Mouse (Mus musculus) hindbrain, postnatal 0 days (tissue): ENCODE results near the gene Wt1. TPM values are rescaled to one million over a fixed set of nuclear protein-coding genes. Genes with fewer than 3 reads are reported as not detected.

Experiments
- ATAC-seq: fragments of 200-750 bp; cut with Nextera tagmentation; 2 replicates; pipeline ENCODE4 v1.8.0; 2017; ENCODE audit warnings: mild to moderate bottlenecking, moderate TSS enrichment, moderate library complexity
- DNase-seq: peaks from one replicate; pipeline ENCODE4 v3.0.0-alpha.2; 2015; ENCODE audit warnings: low spot score
- H3K27ac ChIP-seq: fragments of 300-500 bp; sonication (generic); 2 replicates; pipeline ENCODE4 v1.5.1; 2014; ENCODE audit warnings: mild to moderate bottlenecking
- H3K27me3 ChIP-seq: fragments of 300-500 bp; sonication (generic); 2 replicates; pipeline ENCODE4 v1.6.1; 2014; ENCODE audit warnings: low read length, mixed read lengths; ENCODE audit not compliant: insufficient read depth
- H3K36me3 ChIP-seq: fragments of 300-500 bp; sonication (generic); 2 replicates; pipeline ENCODE4 v1.6.1; 2014; ENCODE audit warnings: low read length, mixed read lengths; ENCODE audit not compliant: insufficient read depth
- H3K4me1 ChIP-seq: fragments of 300-500 bp; sonication (generic); 2 replicates; pipeline ENCODE4 v1.6.1; 2014; ENCODE audit warnings: antibody characterized with exemption, low read length, mixed read lengths; ENCODE audit not compliant: insufficient read depth
- H3K4me2 ChIP-seq: fragments of 300-500 bp; sonication (generic); 2 replicates; pipeline ENCODE4 v1.6.1; 2014; ENCODE audit warnings: low read depth, mild to moderate bottlenecking, low read length, moderate library complexity, mixed read lengths
- H3K4me3 ChIP-seq: fragments of 300-500 bp; sonication (generic); 2 replicates; pipeline ENCODE4 v1.5.1; 2014; ENCODE audit warnings: low read length
- H3K9ac ChIP-seq: fragments of 300-500 bp; sonication (generic); replicated peaks from 2 replicates; pipeline ENCODE4 v1.6.1; 2014; ENCODE audit warnings: mild to moderate bottlenecking, low read length, moderate library complexity, mixed read lengths
- H3K9me3 ChIP-seq: fragments of 300-500 bp; sonication (generic); 2 replicates; pipeline ENCODE4 v1.6.1; 2016; ENCODE audit warnings: low read length, mixed read lengths
- CTCF ChIP-seq: IDR thresholded peaks from 2 replicates; pipeline ENCODE4 v1.5.1; 2016; ENCODE audit warnings: antibody characterized with exemption, control low read depth, low read depth
- WGBS: fragments of 180-500 bp; shearing (Covaris S2); extraction: QIAGEN DNeasy Blood & Tissue Kit; methylation state at CpG from one replicate; pipeline ENCODE4 v1.1.7; 2014; 5-methylcytosine and 5-hydroxymethylcytosine counted together
- polyA plus RNA-seq: library from polyadenylated mRNA; unstranded; fragments of >200 nt; fragmentation: Nextera tagmentation; extraction: Ambion mirVana; gene quantifications from 2 replicates; pipeline ENCODE4 v1.2.1, GENCODE M21; 2015
- total RNA-seq: library from RNA; depleted of rRNA; stranded (reverse); fragments of >200 nt; gene quantifications from 2 replicates; pipeline ENCODE4 v1.2.3, GENCODE M21; 2014

Gene Wt1
- total and polyA plus RNA-seq, 2 experiments from 2014 or later: 0.56 to 1.9 TPM

DNA sequence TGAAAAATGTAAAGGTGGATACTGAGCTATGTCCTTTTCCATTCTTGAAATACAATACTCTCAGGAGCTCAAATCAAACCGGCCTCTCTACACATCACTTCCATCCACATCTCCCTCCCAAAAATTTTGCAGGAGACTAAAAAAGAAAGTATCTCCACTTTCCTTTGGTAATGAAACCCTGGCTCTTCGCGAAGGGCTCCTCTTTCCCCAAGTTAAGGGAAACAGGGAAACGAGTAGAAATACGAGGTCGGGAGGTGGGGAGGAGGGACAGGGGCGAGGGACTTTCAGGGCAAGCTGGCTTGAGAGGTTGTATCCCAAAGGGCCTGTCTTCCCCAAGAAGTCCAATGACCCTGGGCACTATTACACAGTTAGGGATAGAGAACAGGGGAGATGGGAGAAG is 1.9 kb upstream of the Wt1 start:
- DNase-seq (no peak), ATAC-seq (no peak)
- Histone ChIP-seq H3K4me3 (no peak overlapping the region), H3K4me2 (no peak overlapping the region), H3K4me1 (no peaks in the 10 kb centered on the region), H3K9ac (no peak overlapping the region), H3K27ac (no peak overlapping the region), H3K36me3 (no peaks in the 10 kb centered on the region), H3K9me3 (no peaks in the 10 kb centered on the region), H3K27me3 (peaks cover 90% of the 10 kb centered on the region)
- WGBS: 1% methylated on average over 7 of the region's 7 CpGs
- no peak for TF ChIP-seq CTCF

DNA sequence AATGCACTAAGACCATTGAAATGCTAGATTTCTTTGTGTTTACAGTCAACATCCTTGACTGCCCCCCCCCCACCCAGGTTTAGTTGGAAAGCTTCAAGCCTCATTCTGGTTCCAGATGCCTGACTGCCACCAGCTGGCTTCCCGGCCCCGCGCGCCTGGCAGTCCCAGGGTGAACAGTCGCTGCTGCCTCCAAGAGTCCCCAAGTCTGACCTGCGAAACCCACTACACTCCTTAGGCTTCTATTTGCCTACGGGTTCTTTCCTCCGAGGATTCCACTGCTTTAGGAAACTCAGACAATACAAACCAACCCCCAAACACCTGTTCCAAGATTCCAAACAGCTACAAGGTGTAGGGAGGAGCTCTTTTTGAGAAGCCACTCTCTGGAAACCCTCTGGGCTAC is 1.1 kb upstream of the Wt1 start:
- peaks cover 90% of the 10 kb centered on the region for H3K27me3 ChIP-seq
- no peak overlapping the region for H3K27ac ChIP-seq
- H3K9ac ChIP-seq: no peak overlapping the region
- H3K4me2 ChIP-seq: no peak overlapping the region
- H3K4me1 ChIP-seq: no peaks in the 10 kb centered on the region
- no peak for DNase-seq
- no peak for ATAC-seq
- H3K36me3 ChIP-seq: no peaks in the 10 kb centered on the region
- no peak for TF ChIP-seq CTCF
- no peak overlapping the region for H3K4me3 ChIP-seq
- H3K9me3 ChIP-seq: no peaks in the 10 kb centered on the region
- 1% methylated on average over 8 of the region's 8 CpGs for WGBS

DNA sequence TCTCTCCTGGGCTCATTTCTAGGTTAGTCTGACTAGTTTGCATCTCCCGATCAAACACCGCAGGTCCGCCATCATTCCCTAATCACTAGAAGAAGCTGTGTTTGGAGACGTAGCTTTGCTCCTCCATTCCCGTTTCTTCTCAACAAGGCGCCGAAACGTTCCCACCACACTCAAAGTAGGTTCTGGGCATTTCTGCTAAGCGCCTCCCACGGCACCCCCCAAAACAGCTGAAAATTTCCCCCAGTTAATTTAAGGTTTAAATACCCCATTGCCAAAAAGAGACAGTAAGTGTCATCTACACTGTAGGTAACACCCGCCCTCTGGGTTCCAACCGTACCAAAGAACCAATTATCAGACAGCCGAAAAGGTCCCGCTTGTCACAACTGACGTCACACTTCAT is 688 bp upstream of the Wt1 start:
- 4% methylated on average over 15 of the region's 15 CpGs for WGBS
- H3K9me3 ChIP-seq: no peaks in the 10 kb centered on the region
- ATAC-seq: no peak

DNA sequence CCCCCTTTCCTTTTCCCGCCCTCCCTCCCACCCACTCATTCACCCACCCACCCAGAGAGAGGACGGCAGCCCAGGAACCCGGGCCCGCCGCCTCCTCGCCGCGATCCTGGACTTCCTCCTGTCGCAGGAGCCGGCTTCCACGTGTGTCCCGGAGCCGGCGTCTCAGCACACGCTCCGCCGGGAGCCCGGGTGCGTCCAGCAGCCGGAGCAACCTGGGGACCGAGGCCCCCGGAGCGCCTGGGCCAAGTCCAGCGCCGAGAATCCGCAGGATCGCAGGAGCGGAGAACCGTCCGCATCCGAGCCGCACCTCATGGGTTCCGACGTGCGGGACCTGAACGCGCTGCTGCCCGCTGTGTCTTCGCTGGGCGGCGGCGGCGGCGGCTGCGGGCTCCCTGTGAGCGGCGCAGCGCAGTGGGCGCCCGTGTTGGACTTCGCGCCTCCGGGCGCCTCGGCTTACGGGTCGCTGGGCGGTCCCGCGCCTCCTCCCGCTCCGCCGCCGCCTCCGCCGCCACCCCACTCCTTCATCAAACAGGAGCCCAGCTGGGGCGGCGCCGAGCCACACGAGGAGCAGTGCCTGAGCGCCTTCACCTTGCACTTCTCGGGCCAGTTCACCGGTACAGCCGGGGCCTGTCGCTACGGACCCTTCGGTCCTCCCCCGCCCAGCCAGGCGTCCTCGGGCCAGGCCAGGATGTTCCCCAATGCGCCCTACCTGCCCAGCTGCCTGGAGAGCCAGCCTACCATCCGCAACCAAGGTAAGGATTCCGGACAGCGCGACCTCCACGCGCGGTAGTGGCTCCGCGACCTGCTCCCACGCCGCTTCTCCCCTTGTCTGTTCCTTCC is 582 bp downstream of the Wt1 start:
- Histone ChIP-seq H3K4me2 (peak overlapping the region; percentile 33; the same call in 1 of the 2 replicates), H3K4me3 (peak overlapping the region; percentile 11; the same call in 1 of the 2 replicates), H3K9me3 (no peaks in the 10 kb centered on the region), H3K9ac (no peak overlapping the region), H3K36me3 (no peaks in the 10 kb centered on the region), H3K27me3 (peaks cover 91% of the 10 kb centered on the region), H3K4me1 (no peaks in the 10 kb centered on the region), H3K27ac (no peak overlapping the region)
- ATAC-seq (no peak), DNase-seq (no peak)
- no peak for TF ChIP-seq CTCF
- WGBS: under 1% methylated on average over 78 of the region's 92 CpGs

More for the DNA sequence above, 688 bp upstream of the Wt1 start:
- Histone ChIP-seq H3K36me3 (no peaks in the 10 kb centered on the region), H3K4me3 (no peak overlapping the region), H3K4me2 (no peak overlapping the region), H3K27ac (no peak overlapping the region), H3K4me1 (no peaks in the 10 kb centered on the region), H3K9ac (no peak overlapping the region), H3K27me3 (peaks cover 90% of the 10 kb centered on the region)
- DNase-seq: no peak
- TF ChIP-seq CTCF: no peak

DNA sequence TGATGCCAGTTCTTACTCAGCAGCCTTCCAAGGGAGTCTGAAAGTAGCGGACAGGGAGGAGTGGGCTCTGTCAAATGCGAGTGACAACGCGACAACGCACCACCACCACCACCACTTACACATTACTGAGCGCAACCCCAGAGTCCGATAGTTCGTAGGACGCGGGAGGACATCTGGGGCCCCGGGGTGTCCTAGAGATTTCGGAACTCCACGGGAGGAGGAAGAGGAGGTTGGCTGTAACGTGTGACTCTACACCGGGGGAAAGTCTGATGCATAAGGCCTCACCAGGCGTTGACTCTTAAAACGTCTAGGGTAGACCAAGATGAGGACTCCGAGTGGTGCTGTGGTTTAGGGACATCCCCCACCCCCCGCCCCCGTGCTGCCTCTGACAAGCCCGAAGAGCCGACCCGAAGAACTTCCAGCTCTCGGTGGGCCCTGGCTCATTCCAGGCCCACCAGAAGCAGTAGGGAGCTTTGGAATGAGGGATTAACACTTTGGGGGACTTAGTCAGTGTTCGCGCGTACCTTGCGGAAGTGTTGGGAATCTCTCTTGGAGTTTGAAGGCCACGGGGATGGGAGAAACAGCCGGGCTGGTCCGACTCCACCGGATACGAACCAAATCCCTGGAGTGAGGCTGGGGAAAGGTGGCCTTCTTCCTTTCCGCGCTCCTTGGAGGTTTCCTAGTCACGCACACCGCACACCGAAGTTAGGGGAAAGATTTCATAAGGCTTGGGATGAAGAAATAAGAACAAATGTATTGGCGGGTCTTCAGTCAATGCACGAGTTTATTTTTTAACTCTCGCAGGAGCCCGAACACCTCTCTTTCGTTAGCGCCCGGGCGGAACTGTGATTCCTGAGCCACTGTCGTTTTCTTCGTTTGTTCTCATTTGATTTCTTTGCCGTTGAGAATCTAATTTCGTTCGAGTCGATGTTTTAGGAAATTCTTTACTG is 1.5 kb downstream of the Wt1 start:
- H3K27ac ChIP-seq: no peak overlapping the region
- no peak overlapping the region for H3K9ac ChIP-seq
- ATAC-seq (0 out of 2 replicates have a peak, but pooled peaks have one; percentile 11), DNase-seq (no peak)
- peak overlapping the region; percentile 4; the same call in 1 of the 2 replicates for H3K4me3 ChIP-seq
- H3K9me3 ChIP-seq: no peaks in the 10 kb centered on the region
- no peaks in the 10 kb centered on the region for H3K36me3 ChIP-seq
- H3K4me2 ChIP-seq: peak overlapping the region; percentile 33; the same call in 1 of the 2 replicates
- H3K4me1 ChIP-seq: no peaks in the 10 kb centered on the region
- no peak for TF ChIP-seq CTCF
- 2% methylated on average over 52 of the region's 52 CpGs for WGBS
- H3K27me3 ChIP-seq: peaks cover 92% of the 10 kb centered on the region

DNA sequence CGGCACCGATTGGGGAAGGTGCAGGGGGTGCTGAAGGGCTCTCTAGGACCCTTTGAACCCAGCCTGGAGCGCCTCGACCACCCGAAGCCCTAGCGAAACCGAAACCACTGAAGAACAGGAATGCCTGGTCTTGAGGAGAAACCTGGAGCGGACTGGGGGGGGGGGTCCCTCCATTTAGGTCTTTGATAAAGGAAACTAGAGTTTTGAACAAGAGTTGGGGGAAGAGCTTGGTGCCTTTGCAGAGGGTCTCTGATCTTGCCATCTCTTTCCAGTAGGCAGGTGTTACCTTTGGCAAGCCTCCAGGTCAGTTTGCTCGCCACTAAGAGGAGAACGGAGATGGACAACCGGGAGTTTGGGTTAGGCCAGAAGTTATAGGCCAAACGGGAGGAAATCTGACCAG is 2.2 kb downstream of the Wt1 start:
- no peak overlapping the region for H3K4me3 ChIP-seq
- H3K36me3 ChIP-seq: no peaks in the 10 kb centered on the region
- no peaks in the 10 kb centered on the region for H3K9me3 ChIP-seq
- no peaks in the 10 kb centered on the region for H3K4me1 ChIP-seq
- H3K27me3 ChIP-seq: peaks cover 93% of the 10 kb centered on the region
- H3K9ac ChIP-seq: no peak overlapping the region
- H3K27ac ChIP-seq: no peak overlapping the region
- TF ChIP-seq CTCF: no peak
- DNase-seq: no peak
- WGBS: 4% methylated on average over 12 of the region's 12 CpGs
- no peak overlapping the region for H3K4me2 ChIP-seq
- ATAC-seq: no peak
